Mouse (Mus musculus) layer of hippocampus, adult 2 months (tissue): ENCODE results near the gene Ophn1. TPM values are rescaled to one million over a fixed set of nuclear protein-coding genes. Genes with fewer than 3 reads are reported as not detected.

Source experiments
- DNase-seq, 2 experiments: peaks; one replicate each; pipeline ENCODE4 v3.0.0; 2022; ENCODE audit warnings: low spot score in 2 of 2
- H3K27ac ChIP-seq: fragments of 200-600 bp; 2 replicates; pipeline ENCODE4 v1.8.1; 2022
- H3K4me3 ChIP-seq: fragments of 200-600 bp; 2 replicates; pipeline ENCODE4 v1.8.1; 2022; ENCODE audit warnings: mild to moderate bottlenecking
- CTCF ChIP-seq: fragments of 200-600 bp; conservative IDR thresholded peaks from 2 replicates; pipeline ENCODE4 v1.8.1; 2022; ENCODE audit warnings: antibody characterized with exemption, mild to moderate bottlenecking, moderate library complexity
- long read RNA-seq, 2 experiments: library from polyadenylated mRNA; stranded (forward); transcript quantifications; one replicate each; pipeline ENCODE4 v2.0.0; 2021; ENCODE audit warnings: borderline mapping rate in 2 of 2
- total RNA-seq, 2 experiments: library from RNA; stranded (reverse); gene quantifications; 2 replicates each; pipeline ENCODE4 v1.2.3; 2021

The Ophn1 gene
- total RNA-seq: 10 to 100 TPM; 39.6 to 41.3 TPM
- long read RNA-seq, experiment 1, full-length matches to known transcripts: 8 of 18 reads
- long read RNA-seq, experiment 1, partial matches to known transcripts: 3 of 18 reads
- long read RNA-seq, experiment 1, other reads (novel, unspliced or antisense): 7 of 18 reads
- long read RNA-seq, experiment 2, full-length matches to known transcripts: 22 of 36 reads
- long read RNA-seq, experiment 2, partial matches to known transcripts: 3 of 36 reads
- long read RNA-seq, experiment 2, other reads (novel, unspliced or antisense): 11 of 36 reads

- DNase-seq: peak; percentile 77 to 78
- TF ChIP-seq CTCF: peak; percentile 35; the same call in 1 of the 2 replicates
- H3K27ac ChIP-seq: peak within 1 kb of the TSS; percentile 90
- peak within 1 kb of the TSS; percentile 68 for H3K4me3 ChIP-seq
Observed at GRCm38 (mm10) chrX:98890406-98891116, at the start of gene Ophn1. Gene Ophn1 (minus strand): TSS chrX:98891025.

GRCm38 (mm10) chrX:98937555-98938294, 46.9 kb upstream of the Ophn1 start:
- Histone ChIP-seq H3K27ac (peak overlapping the region; percentile 95), H3K4me3 (peak overlapping the region; percentile 79)
- peak; percentile 90 to 91 for DNase-seq
- TF ChIP-seq CTCF: peak; percentile 84

- TF ChIP-seq CTCF: no peak
- H3K27ac ChIP-seq: peak overlapping the region; percentile 95
- DNase-seq: peak; percentile 95
- H3K4me3 ChIP-seq: peak overlapping the region; percentile 79
Observed at GRCm38 (mm10) chrX:98936707-98937554, 46.1 kb upstream of the Ophn1 start.

- DNase-seq: no peak
- no peak for TF ChIP-seq CTCF
Observed at GRCm38 (mm10) chrX:98936101-98936500, 45.3 kb upstream of the Ophn1 start, which contains the start of gene Yipf6. Gene Yipf6 (plus strand): TSS chrX:98936316.

GRCm38 (mm10) chrX:98919423-98919822, 28.6 kb upstream of the Ophn1 start:
- TF ChIP-seq CTCF: peak; percentile 84
- DNase-seq: peak in 1 of 2 experiments; percentile 20

More at GRCm38 (mm10) chrX:98936101-98936500, 45.3 kb upstream of the Ophn1 start, which contains the start of gene Yipf6:
- Histone ChIP-seq H3K27ac (peak within 1 kb of the TSS; percentile 87), H3K4me3 (peak within 1 kb of the TSS; percentile 57)

GRCm38 (mm10) chrX:98908910-98909309, 18.1 kb upstream of the Ophn1 start:
- TF ChIP-seq CTCF: no peak
- Histone ChIP-seq H3K27ac (no peak overlapping the region), H3K4me3 (no peak overlapping the region)
- DNase-seq: no peak

More at GRCm38 (mm10) chrX:98919423-98919822, 28.6 kb upstream of the Ophn1 start:
- Histone ChIP-seq H3K4me3 (no peak overlapping the region), H3K27ac (no peak overlapping the region)

- Histone ChIP-seq H3K27ac (no peak overlapping the region), H3K4me3 (no peak overlapping the region)
- TF ChIP-seq CTCF: no peak
- no peak for DNase-seq
Observed at GRCm38 (mm10) chrX:98904226-98904625, 13.4 kb upstream of the Ophn1 start.

- H3K4me3 ChIP-seq: no peak overlapping the region
- H3K27ac ChIP-seq: no peak overlapping the region
- DNase-seq: no peak
- no peak for TF ChIP-seq CTCF
Observed at GRCm38 (mm10) chrX:98898307-98898706, 7.5 kb upstream of the Ophn1 start.

GRCm38 (mm10) chrX:98890072-98890405, 786 bp downstream of the Ophn1 start:
- Histone ChIP-seq H3K27ac (peak overlapping the region; percentile 90), H3K4me3 (peak overlapping the region; percentile 68)
- DNase-seq: no peak
- TF ChIP-seq CTCF: no peak

GRCm38 (mm10) chrX:98881983-98882382, 8.8 kb downstream of the Ophn1 start:
- no peak for TF ChIP-seq CTCF
- H3K4me3 ChIP-seq: no peak overlapping the region
- no peak for DNase-seq
- no peak overlapping the region for H3K27ac ChIP-seq

GRCm38 (mm10) chrX:98881085-98881484, 9.7 kb downstream of the Ophn1 start:
- TF ChIP-seq CTCF: no peak
- DNase-seq: no peak
- no peak overlapping the region for H3K27ac ChIP-seq
- H3K4me3 ChIP-seq: no peak overlapping the region

GRCm38 (mm10) chrX:98880314-98880713, 10.5 kb downstream of the Ophn1 start:
- no peak for DNase-seq
- H3K27ac ChIP-seq: no peak overlapping the region
- TF ChIP-seq CTCF: no peak
- H3K4me3 ChIP-seq: no peak overlapping the region

GRCm38 (mm10) chrX:98875144-98875543, 15.7 kb downstream of the Ophn1 start:
- Histone ChIP-seq H3K4me3 (no peak overlapping the region), H3K27ac (no peak overlapping the region)
- TF ChIP-seq CTCF: no peak
- no peak for DNase-seq
